Mouse (Mus musculus): ENCODE data around the gene Rasgrp3.

DNA sequence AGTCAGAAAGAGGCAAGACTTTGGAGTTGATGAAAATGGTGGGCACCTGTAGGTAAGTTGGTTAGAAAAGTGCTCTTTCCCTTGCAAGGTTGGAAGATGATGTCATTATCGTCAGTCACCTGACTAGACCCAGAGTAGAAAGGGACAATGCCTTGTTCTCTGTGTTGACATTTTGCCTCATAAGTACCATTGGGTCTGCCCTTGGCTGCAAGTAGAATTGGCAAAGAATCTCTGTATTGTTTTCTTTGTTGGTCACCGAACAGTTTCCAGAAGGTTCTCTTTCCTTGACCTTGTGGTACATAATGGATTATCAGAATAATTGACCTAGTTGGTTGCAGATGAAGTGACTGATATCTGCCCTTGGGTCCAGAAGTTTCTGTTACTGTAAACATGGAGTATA is 27.9 kb downstream of the Rasgrp3 start:
- TF ChIP-seq CTCF (IDR thresholded peaks at IDR 0.05; ENCODE audit: borderline replicate concordance, insufficient read depth, low read depth, low read length) (no peak), POLR2A (IDR thresholded peaks at IDR 0.05; ENCODE audit: borderline replicate concordance, insufficient read depth, low read length) (no peak)
